Mouse (Mus musculus) cerebellum, adult 9-11 months (tissue): ENCODE measurements around the gene Tatdn2.
"Not testable (repeated sequence)": the region's sequence is repeated elsewhere in the genome, so short reads cannot be mapped to it uniquely, and the experiment has no call there.

ENCODE experiments used
- DNase-seq: peaks from one replicate; pipeline ENCODE4 v3.0.0; 2022

Tatdn2 gene

DNA sequence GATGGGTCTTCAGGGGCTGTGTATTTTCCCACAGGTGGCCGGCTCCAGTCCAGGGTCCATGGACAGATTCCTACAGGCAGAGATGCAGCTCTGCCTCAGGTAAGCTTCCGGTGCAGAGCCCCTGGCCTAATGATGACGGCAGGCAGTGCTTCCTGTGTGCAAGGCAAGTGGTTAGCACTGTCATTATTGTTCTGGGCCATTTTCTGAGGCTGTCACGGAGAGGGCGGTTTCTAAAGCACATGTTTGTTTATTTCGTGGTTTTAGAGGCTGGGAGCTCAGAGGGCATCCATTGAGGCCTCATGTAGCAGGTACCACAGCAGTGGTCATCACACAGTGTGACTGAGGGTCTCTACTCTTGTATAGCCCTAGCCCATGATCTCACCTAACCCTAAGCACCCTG, 23.9 kb upstream of the Tatdn2 start:
- DNase-seq: no peak

DNA sequence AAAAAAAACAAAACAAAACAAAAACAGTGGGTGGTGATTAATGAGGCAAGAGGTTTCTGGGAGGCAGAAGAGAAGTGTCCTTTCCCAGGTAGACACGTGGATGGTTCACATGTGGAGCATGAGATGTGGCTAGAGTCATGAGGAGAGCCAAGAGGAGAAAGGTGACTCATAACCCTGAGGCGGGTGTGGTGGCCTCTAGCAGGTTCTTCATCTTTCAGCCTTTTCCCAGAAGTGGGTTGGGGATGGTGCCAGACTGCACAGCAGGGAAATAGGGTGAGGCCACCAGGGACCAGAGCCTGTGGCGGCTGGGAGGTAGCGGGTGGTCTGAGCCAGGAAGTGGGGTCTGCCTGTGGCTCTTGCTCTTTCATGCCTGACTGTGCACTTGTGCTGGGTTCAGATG, 21.6 kb upstream of the Tatdn2 start:
- DNase-seq: no peak

DNA sequence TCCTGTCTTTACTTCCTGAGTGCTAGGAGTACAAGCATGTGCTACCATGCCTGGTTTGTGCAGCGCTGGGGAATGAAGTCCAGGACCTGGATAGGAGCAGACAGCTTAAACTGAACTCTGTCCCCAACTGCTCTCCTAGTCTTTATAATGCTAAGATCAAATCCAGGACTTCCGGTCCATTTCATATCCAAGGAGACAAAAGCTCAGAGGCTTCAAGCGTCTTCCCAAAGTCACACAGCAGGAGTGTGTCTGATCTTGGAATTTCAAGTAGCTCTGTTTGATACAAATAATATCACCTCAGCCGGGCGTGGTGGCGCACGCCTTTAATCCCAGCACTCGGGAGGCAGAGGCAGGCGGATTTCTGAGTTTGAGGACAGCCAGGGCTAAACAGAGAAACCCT, 20.9 kb upstream of the Tatdn2 start:
- DNase-seq: no peak

DNA sequence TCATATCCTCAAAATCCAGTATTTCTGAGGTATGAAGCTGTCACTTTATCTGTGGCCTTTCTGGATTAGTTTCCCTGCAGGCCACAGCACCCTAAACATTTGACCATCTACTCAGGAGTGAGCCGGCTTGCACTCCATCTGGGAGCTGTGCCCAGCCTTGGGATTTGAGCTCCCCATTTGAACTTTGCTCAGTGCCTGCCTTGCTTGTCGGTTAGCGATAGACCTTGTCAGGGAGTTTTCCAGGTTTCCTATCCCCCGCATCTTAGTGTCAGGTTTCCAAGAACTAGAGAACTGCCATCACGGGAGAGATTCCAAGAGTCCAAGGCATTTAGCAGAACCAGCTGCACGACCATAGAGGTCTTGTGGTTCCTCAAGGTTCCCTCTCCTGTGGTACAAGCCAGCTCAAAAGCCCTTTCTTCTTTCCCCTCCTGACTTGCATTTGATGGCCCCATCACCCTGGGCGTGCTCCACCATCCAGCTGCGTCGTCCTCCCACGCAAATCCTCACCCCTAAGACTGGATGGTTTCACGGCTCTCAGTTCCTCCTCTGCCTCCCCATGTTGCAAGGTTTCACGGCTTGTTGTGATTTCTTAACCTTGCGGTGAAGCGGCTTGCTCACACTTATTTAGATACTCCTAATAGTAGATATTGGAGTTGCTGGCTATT, 19.6 kb upstream of the Tatdn2 start:
- no peak for DNase-seq

DNA sequence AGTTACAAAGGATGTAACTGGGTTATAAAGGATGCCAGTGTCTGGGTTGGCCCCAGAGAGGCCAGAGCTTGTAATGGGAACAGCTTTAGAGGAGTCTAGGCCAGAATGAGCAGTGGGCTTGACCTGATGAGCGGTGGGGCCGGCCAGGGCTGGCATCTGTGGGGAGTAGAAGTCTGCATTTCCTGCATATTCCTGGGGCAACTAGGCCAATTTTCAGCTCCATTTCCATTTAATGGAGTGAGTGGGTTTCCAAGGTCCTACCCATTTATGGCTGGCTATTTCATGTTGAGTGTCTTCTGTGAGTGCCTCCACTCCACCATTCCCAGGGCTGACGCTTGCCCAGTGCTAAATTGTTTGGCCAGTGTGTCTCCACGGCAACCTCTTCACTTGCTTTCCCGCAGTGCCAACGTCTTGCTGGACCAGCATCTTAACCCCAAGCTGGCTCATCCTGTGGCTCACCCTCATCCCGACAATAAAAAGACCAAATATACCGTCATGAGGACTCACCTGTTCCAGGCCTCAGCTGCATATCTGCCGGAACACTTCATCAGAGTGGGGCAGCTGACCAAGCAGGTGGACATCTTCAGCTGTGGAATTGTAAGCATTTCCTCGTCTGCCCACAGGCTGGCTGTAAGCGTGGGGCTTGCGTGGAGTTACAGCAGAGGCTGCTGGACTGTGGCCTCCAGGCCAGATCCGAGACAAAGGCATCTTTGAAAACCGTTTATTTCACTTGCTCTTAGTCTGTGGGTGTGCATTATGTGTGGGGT, 18.4 kb upstream of the Tatdn2 start:
- DNase-seq: peak; percentile 25

DNA sequence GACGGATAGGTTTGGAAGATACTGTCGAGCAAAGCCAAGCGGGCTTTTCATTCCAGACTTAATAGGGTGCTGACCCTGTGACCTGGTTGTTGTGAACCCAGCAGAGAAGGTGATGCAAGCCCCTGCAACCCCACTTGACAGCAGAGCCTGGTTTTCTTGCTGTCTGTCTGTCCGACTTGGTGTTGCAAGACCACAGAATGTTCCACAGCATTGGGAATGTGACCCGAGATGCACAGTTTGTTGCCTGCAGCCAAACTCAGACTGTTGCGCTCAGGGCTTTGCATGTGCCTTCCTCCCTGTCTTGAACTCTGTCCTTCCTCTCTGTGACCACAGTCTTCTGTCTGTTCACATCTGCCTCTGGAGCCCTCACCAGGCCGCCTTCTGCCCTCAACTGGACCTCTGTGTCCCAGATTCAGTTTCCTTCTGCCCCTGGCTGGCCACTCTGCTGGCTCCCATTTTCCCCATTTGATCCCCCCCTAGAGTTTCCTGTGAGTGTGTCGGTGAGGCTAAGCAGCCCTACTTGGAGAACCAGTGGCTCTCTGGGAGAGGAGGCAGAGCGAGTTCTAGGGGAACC, 16.8 kb upstream of the Tatdn2 start:
- DNase-seq: no peak

DNA sequence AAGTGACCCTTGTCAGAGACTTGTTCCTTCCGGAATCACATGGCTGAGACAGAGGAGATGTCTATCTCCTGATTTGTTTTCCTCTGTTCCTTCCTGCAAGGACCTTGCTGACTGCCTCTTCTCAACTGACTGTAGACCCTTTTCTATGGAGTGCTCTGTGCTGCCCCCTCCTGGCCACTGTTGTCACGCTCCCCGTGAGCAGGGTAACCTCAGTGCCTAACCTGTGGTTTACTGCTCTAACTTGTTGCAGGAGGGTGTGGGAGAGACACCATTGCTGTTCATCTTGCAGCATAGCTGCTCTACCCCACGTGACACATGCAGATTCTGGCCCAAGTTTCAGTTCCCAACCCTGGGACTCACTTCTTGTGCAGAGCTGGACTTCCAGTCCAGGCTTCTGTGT, 15.6 kb upstream of the Tatdn2 start:
- peak; percentile 59 for DNase-seq

DNA sequence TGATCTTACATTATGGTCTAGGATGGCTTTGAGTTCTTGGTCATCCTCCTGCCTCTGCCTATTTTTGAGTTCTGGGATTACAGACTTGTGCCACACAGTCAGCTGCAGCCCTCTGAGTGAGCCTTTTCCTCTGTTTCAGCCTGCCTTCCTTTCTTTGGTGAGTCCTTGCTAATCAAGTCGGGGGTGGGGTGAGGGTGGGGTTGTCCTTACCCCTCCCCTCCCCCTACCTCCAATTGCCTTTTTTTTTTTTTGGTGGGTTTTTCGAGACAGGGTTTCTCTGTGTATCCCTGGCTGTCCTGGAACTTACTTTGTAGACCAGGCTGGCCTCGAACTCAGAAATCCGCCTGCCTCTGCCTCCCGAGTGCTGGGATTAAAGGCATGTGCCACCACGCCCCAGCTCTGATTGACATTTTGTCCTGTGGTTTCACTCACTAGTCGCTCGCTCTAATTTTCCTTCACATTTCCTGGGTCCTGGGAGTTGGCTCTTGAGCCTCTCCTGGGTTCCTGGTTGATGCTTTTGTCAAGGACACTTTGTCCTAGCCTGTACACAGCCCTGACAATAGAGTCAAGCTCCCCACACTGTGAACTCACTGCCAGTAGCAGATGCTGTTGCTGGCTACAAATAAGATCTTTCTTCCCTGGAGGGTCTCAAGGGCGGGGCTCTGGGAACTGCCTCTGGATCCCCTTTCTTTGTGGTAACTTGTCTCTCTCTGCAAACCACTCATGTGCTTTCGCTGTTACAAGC, 13.6 kb upstream of the Tatdn2 start:
- no peak for DNase-seq

DNA sequence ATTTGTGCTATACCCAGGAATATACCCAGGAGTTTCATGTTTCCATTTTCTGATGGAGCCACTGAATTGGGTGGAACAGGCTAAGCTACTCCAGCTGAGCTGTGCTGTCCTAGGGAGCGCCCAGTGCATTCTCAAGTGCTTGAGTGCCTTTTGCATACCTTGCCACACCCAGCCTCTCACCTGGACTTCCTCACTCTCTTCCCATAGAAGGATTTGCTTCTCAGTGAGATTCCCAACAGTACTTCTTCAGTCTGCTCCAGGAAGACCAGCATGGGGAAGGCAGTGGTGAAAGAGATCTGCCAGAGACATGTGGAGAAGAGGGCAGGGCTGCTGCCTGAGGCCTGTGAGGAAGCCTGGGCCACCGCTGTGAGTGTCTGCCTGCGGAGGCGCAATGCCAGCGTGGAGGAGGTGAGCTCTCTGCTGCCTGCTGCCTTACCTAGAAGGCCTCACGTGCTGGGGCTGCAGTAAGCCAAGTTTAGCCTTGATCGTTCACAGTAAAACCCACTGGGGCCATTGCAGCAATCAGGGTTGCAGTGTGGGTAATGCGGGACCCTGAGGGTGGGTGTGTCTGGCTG, 10.2 kb upstream of the Tatdn2 start:
- peak; percentile 50 for DNase-seq

DNA sequence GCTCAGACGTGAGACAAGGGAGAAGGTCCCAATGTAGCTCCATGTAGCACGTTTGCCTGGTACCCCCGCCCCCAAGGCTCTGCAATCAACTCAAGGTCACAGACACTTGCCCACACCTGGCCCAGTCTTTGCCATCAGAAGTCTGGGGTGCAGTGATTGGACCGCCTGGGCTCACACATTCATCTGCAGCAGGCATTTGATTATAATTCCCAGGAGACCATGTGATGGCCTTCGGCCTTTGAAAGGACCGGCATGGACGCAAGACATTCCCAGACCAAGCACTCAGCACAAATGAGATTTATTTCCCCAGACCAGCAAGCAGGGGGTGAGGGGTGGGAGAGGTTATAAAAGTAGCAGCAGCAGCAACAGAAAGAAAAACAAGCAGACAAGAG, 6.8 kb upstream of the Tatdn2 start:
- no peak for DNase-seq

DNA sequence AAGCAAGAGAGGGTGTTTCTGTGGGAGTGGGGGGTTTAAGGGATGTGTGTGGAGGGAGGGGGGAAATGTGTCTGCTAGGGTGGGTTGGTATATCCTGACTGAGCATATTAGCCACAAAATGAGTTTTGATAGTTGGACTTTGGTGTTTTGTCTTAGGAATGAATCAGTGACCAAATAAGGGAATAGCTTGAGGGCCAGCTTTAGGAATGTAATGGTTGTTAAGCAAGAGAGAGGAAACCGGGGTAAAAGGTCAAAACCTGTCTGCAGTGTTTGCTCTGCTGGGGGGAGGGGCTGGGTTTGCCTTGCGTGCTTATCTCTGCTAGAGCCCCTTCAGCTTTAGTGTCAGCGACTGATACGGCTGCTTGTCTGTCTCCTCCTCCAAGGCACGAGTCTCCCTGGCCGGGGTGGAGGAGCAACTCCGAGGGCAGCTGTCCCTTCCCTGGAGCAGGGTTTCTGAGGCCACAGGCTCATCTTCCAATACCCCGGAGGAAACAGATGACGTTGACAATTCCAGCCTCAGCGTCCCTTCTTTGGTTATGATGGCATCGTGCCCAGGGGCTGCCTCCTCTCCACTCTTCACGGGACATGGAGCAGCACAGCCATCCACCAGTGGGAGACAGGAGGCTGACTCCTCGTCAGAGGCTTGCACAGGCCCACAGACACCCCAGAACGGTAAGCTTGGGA, 6.3 kb upstream of the Tatdn2 start:
- DNase-seq: no peak

DNA sequence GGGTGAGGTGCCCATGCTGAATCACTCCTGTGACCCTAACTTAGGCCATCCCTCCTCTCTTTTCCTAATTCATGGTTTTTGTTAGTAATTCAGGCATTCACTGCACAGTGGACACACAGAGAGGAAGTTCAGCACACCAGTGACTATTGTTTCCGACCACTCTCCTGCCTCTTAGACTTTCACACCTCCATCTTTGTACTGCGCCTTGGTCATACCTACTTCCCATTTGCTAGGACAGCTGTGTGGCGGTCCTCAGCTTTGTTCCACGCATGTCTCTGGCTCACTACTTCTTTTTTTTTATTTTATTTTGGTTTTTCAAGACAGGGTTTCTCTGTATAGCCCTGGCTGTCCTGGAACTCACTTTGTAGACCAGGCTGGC, 5.8 kb upstream of the Tatdn2 start:
- DNase-seq: no peak

DNA sequence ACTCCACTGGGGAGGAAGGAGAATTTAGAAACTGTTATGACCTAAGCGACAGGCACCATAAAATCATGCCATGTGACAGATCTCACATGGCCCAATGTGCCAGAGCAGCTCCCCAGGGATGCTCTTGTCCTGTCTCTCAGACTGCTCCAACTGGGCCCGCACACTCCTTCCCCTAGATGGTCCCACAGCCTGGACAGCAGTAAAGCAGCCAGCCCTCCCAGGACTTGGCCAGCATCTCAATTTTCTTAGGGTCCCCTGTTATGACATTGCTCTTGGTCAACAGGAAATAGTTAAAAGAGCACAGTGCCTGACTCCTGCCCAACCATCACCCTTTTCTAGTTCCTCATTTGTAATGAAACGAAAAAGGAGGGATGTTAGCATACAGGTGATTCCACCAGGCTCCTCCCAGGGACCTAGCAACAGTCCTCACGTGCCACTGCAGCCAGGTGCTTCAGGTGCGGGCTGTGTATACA, 4.2 kb upstream of the Tatdn2 start:
- no peak for DNase-seq

DNA sequence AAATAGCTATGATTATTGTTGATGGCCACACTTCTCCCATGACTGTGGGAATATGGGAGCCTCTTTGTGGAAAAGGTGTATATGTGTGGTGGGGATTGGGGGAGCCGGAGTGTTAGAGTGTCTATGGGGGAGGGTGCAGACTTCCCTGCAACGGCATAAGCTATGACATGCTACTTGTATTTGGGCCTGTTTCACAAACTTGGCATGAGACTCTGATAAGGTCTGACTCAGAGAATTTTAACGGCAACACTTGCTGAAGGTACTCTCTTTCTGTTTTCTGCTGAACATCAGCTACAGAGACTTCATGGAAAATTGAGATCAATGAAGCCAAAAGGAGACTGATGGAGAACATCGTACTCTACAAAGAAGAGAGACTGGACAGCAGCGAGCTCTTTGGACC, 3.5 kb upstream of the Tatdn2 start:
- no peak for DNase-seq

DNA sequence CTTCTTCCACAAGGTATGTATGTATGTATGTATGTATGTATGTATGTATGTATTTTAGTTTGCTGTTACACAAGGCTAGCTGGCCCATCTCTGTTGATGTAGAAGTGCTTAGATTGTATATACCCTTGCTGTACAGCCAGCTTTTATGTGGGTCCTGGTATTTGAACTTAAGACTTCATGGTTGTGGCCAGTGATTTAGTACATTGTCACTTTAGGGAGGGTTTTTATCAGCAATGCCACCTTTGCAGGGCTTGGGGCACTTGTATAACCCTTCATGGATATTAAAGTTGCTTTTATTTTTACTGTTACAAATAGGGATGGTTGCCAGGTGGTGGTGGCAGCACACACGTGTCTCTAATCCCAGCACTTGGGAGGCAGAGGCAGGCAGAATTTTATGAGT, 1.6 kb upstream of the Tatdn2 start:
- DNase-seq: no peak

DNA sequence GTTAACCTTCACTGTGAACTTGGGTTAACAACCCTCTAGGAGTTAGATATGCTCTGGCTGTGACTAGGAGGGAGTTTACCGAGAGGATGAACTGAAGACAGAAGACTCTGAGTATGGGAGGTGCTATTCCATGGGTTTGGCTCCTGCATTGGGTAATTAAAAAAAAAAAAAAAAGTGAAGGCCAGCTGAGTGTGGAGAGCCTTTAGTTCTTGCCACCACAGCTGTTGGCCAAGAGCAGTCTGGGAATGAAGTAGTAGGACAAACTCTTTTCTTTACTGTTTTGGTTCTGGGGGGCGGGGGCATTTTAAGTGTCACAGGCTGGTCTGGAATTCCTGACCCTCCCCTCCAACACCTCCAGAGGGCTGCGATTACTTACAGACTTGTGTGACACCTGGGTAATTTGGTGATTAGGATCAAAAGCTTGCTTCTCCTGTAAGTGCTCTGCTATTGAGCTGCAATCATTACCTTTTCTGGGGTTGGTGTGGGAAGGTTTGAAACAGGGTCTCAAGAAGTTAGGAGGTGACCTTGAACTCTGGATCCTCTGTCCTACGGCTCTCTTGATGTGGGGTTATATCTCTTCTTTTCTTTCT, 989 bp upstream of the Tatdn2 start:
- DNase-seq: peak; percentile 39

DNA sequence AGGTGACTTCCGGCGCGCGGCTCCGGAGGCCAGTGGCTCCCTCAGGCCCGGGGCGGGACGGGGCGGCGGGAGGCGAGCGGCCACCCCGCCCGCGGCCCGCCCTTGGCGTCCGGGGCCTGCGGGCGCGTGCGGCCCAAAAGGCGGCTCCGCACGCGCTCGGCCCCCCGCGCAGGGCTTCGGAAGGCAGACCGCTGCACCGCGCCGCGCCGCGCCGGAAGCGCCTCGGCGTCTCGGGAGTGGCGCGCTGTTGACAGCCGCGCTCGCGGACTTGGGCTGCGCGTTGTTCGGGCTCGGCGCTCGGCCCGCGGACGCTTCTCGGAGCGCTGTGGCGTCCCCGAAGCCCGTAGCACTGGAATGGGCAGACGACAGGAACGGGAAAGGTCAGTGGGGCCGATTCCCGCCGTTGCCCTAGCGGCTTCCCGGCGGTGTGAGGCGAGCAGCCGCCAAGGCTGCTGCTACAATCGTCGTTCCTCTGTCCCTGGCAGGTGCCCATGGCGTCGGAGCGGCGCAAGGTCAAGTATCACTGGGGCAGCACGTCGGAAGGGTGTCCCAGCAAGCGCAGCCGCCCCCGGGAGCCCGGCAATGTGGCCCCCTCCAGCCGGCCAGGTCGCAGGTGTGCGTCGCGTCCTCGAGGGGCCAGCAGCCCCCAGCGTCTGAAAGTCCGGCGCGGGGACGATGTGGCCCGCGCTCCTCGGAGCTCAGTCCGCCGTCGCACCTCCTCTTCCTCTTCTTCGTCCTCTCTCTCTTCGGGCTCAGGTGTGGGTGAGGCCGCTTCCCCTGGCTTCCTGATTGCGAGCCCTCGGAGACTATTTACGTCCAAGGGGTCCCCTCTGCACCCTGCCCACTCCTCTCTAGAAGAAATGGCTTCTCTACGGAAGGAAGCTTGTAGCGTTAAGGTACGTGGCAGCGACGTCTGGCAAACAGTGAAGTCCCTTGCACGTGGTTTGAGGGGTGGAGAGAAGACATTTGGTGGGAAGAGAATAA, 664 bp downstream of the Tatdn2 start:
- peak; percentile 68 for DNase-seq

DNA sequence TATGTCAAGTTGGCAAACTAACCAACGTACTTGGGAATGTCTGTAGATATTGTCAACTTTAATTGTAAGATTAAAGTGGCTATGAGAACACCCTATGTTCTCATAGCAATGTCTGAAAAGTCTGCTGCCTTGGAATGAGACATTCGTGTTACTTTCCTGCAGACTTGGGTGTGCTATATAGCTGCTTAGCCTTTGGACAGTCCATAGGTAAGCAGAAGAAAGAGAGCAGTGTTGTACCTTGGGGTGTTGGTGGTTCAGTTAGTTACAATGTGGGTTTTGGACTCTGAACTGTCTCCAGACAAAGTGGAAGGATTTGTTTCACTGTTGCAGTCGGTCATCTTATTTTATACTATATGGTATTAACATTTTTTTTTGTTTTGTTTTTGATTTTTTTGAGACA, 15.9 kb downstream of the Tatdn2 start:
- no peak for DNase-seq

DNA sequence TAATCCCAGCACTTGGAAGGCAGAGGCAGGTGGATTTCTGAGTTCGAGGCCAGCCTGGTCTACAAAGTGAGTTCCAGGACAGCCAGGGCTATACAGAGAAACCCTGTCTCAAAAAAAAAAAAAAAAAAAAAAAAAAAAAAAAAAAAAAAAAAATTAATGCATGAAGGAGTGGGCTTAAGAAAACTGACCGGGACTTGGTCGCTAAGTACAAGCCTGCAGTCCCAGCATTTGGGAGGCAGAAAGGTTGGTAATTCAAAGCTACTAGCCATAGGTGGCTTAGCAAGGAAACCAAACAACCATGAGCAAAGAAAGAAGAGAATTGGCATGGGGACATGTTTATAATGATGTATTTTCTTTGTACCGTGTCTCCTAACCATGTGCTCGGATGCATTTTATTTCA, 16.5 kb downstream of the Tatdn2 start:
- not testable (repeated sequence) for DNase-seq

DNA sequence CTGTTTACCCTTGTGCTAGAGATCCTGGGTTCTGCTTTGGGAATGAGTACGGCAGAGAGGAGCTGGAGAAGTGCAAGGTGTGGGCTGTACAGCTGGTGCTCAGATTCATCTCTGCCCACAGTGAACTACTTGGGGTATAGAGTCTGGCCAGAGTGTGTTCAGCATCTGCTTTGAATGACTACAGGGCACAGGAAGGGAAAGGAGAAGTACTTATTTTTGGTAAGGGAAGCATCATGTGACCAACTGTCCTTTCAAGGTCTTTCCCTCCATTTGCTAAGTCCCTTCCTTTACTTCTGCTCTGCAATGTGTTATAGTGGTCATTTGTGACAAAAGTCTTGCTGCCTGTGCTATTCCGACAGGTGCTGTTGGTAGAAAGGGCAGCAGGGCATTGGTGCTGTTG, 17.4 kb downstream of the Tatdn2 start:
- no peak for DNase-seq

DNA sequence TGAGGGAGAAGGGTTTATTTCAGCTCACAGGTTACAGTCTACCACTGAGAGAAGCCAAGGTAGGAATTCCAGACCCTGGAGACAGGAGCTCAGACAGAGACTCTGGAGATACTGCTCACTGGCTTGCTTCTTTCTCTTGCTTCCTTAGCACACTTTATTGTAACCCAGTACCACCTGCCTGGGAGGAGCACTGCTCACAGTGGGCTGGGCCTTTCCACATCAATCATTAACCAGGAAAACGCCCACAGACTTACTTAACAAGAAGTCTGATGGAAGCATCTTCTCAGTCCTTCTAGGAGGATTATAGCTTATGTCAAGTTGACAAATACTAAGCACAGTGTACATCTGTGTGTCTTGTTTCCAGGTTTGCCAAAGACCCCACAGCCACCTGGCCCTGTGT, 17.9 kb downstream of the Tatdn2 start:
- no peak for DNase-seq
